ENCODE assay signal across 8 mouse cellular contexts in genomic region chr15:60824751-60825227, GRCm38 (mm10). TPM values are rescaled to one million over a fixed set of nuclear protein-coding genes. Genes with fewer than 3 reads are reported as not detected.
DNase-seq lines count a peak whose midpoint lies in the region; ATAC-seq lines count a peak whose summit lies in the region.

No protein-coding gene starts in this region.

- H3K9me3 ChIP-seq in hindbrain, embryonic 15.5 days: no peaks in the 10 kb centered on the region

- H3K9ac ChIP-seq in hindbrain, embryonic 15.5 days: peak overlapping the region; percentile 69

- no peaks in the 10 kb centered on the region for H3K36me3 ChIP-seq in hindbrain, embryonic 15.5 days

- H3K4me1 ChIP-seq in hindbrain, embryonic 15.5 days (replicated peaks): peaks cover 24% of the 10 kb centered on the region

- 0% methylated on average over 31 of the region's 32 CpGs for WGBS in hindbrain, embryonic 15.5 days

- DNase-seq in R1 (ENCODE audit: low read depth, low spot score): peak; percentile 91
- DNase-seq in cerebellum, postnatal 25 days: peak; percentile 77 to 88
- peak; percentile 79 to 83 for DNase-seq in frontal cortex, postnatal 36 days (ENCODE audit: low spot score in 2 of 2)
- peak; percentile 70 for DNase-seq in left cerebral cortex, adult 11 months (ENCODE audit: low spot score)
- DNase-seq in lung, postnatal 36 days: peak; percentile 96
- DNase-seq in retina, embryonic 14.5 days (ENCODE audit: low spot score): peak; percentile 91
- peak; percentile 94 to 95 for DNase-seq in thymus, postnatal 36 days

- ATAC-seq in hindbrain, embryonic 15.5 days (ENCODE audit: low FRiP score, low read depth): peak; percentile 91

- peak overlapping the region; percentile 79 for H3K27ac ChIP-seq in hindbrain, embryonic 15.5 days (replicated peaks)

- H3K4me3 ChIP-seq in hindbrain, embryonic 15.5 days: peak overlapping the region; percentile 66

- no peaks in the 10 kb centered on the region for H3K27me3 ChIP-seq in hindbrain, embryonic 15.5 days

- peak overlapping the region; percentile 98 for H3K4me2 ChIP-seq in hindbrain, embryonic 15.5 days

RNA-seq across cellular contexts. Expression of gene Fam84b, which starts 28.8 kb away (rescaled TPM):
- polyA plus RNA-seq in hindbrain, embryonic 15.5 days (2015; fragmentation: Nextera tagmentation; extraction: Ambion mirVana): 8.8 and 12.2 TPM in 2 replicates

Comparison
In these comparisons a context has a peak if more than half of its experiments do, and no peak if none do; other contexts are left out.
1. Peak in every context shown above with its lines: DNase-seq, ATAC-seq, H3K4me3 ChIP-seq and H3K27ac ChIP-seq.